Mouse (Mus musculus): ENCODE results near the gene Ldlrad3.

DNA sequence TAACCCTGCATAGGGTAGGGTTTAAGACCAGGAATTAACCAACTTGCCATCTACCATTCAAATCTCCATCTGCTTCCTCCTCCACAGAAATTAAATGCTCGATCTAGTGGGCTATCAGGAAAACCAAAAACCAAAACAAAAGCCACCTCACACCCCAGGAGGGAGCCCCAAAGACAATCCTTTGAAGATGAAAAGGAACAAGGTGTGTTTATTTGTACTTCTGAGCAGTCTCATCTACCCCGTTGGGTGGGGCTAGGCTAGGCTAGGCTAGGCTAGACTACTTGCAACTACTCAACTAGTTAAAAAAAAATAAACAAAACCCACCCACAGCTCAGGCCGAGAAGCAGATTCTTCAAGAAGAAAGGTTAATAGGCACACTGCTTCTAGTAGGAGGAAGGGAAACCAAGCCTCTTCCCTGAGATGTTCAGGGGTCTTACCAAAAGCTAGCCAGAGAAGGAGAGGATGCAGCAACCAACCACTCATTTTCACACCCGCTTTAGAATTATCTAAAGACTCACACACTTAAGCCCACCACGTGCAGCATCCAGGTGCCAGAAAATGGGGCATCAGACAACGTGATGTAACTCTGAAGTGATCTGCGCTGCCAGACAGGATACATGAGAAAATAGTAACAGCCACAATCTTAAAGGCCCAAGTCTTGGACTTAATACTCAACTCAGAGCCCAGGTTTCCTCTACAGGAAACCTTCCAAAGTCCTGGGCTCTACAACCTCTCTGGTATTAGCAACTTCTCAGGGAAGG, 2.3 kb downstream of the Ldlrad3 start:
- TF ChIP-seq POLR2A (IDR thresholded peaks at IDR 0.05; ENCODE audit: low read depth, low read length) (no peak), CTCF (IDR thresholded peaks at IDR 0.05; ENCODE audit: extremely low read depth, insufficient read length, insufficient replicate concordance, low read depth, low read length) (no peak)
